9 mouse cellular contexts compared by ENCODE assay signal in the genomic region with DNA sequence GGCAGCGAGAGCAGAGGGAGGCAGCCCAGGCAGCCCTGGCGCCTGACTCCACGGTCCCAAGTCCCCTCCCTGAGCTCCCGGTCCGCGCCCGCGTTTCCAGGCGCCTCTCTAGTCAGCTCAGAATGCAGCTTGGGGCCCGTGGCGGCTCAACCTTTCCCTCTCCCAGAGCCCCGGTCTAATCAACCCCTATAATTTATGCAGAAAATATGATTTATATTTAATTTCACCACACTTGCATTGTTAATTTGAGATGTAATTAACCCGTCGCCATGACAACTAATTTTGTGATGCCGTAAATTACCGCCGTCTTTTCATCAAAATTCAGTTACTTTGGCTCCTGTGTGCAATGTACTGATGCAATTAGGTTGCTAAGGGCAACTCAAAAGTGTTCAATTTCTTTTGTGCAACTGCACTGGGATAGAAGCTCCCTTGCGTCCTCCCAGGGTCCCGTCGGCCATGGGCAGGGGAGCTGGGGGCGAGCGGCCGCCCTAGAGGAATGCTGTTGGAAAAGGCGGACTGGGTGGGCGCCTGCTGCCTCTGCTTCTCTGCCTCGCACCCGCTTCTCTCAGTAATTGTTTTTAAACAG. TPM values are rescaled to one million over a fixed set of nuclear protein-coding genes. Genes with fewer than 3 reads are reported as not detected.
DNase-seq lines count a peak whose midpoint lies in the region; ATAC-seq lines count a peak whose summit lies in the region.
"Had no signal": no experiment of that assay in that cellular context is flagged by ENCODE, and none has a peak within 500 bp of the region (broad histone marks: within the 10 kb centered on the region; RNA-seq: fewer than 3 reads in every experiment).

No protein-coding gene starts in this region.

- peak overlapping the region; percentile 46 for H3K9ac ChIP-seq in limb, embryonic 11.5 days (ENCODE audit: low read length)
- H3K9ac ChIP-seq in stomach, embryonic 16.5 days (ENCODE audit: low read length) = peak overlapping the region; percentile 1; the same call in 1 of the 2 replicates
- H3K9ac ChIP-seq: liver, embryonic 14.5 days had no signal

- ATAC-seq in limb, embryonic 11.5 days (ENCODE audit: insufficient number of reproducible peaks, low FRiP score, low TSS enrichment, low read depth) = peak; percentile 44; the same call in 1 of the 2 replicates
- no peak for ATAC-seq in stomach, embryonic 16.5 days (ENCODE audit: insufficient read depth, low FRiP score)

- intact Hi-C loops in left cerebral cortex, postnatal 10 days (cut with DNase I) = no loop called here

- peak overlapping the region; percentile 50 for H3K4me2 ChIP-seq in limb, embryonic 11.5 days (ENCODE audit: low read depth, severe bottlenecking)
- H3K4me2 ChIP-seq in stomach, embryonic 16.5 days (ENCODE audit: low read depth, low read length) = peak overlapping the region; percentile 10

- H3K27ac ChIP-seq in limb, embryonic 11.5 days (replicated peaks; ENCODE audit: low read depth, low read length) = no peak overlapping the region
- H3K27ac ChIP-seq in stomach, embryonic 16.5 days (ENCODE audit: low read length) = no peak overlapping the region
- H3K27ac ChIP-seq: liver, embryonic 14.5 days had no signal

- DNase-seq in gastrocnemius, postnatal 10 days = peak; percentile 39
- no peak for DNase-seq in gastrocnemius, postnatal 25 days
- peak; percentile 59 to 60 for DNase-seq in right cerebral cortex, postnatal 10 days (ENCODE audit: low spot score in 2 of 2)
- DNase-seq in right cerebral cortex, postnatal 25 days = no peak
- DNase-seq in limb, embryonic 11.5 days (ENCODE audit: low spot score) = peak; percentile 78
- DNase-seq in gastrocnemius, postnatal 4 days (ENCODE audit: low spot score in 2 of 2) = no peak
- DNase-seq in left cerebral cortex, postnatal 10 days (ENCODE audit: extremely low spot score in 1 of 2, low spot score in 2 of 2) = no peak

- no peaks in the 10 kb centered on the region for H3K9me3 ChIP-seq in limb, embryonic 11.5 days (ENCODE audit: control insufficient read depth, low read length)
- H3K9me3 ChIP-seq in stomach, embryonic 16.5 days (replicated peaks; ENCODE audit: control insufficient read depth, low read length) = no peaks in the 10 kb centered on the region

- peaks cover 14% of the 10 kb centered on the region for H3K27me3 ChIP-seq in limb, embryonic 11.5 days (ENCODE audit: control insufficient read depth, insufficient read depth, low read length)
- peaks cover 6% of the 10 kb centered on the region; the same call in 1 of the 2 replicates for H3K27me3 ChIP-seq in stomach, embryonic 16.5 days (ENCODE audit: control insufficient read depth, insufficient read depth, low read length)

- no peaks in the 10 kb centered on the region for H3K36me3 ChIP-seq in limb, embryonic 11.5 days (ENCODE audit: control insufficient read depth, insufficient read depth, low read length)
- H3K36me3 ChIP-seq in stomach, embryonic 16.5 days (ENCODE audit: control insufficient read depth, insufficient read depth, low read length) = no peaks in the 10 kb centered on the region

- peaks cover 10% of the 10 kb centered on the region; the same call in 1 of the 2 replicates for H3K4me1 ChIP-seq in limb, embryonic 11.5 days (ENCODE audit: control insufficient read depth, insufficient read depth, low read length)
- H3K4me1 ChIP-seq in stomach, embryonic 16.5 days (ENCODE audit: control insufficient read depth, insufficient read depth, low read length) = peaks cover 17% of the 10 kb centered on the region

- 1% methylated on average over 27 of the region's 27 CpGs for WGBS in limb, embryonic 11.5 days
- WGBS in stomach, embryonic 16.5 days = 12% methylated on average over 27 of the region's 27 CpGs

- H3K4me3 ChIP-seq in limb, embryonic 11.5 days (ENCODE audit: low read depth, low read length) = peak overlapping the region; percentile 30
- H3K4me3 ChIP-seq in stomach, embryonic 16.5 days (replicated peaks; ENCODE audit: low read length) = 0 out of 2 replicates have a peak overlapping the region, but pooled peaks have one; percentile 3

RNA-seq across cellular contexts. Expression of gene Casz1, which starts 55.8 kb away (rescaled TPM):
- total RNA-seq in gastrocnemius, postnatal 10 days (2021) = 10 to 100 TPM; 39.3 to 42.0 TPM
- total RNA-seq in gastrocnemius, postnatal 25 days (2021) = 10 to 100 TPM; 27.8 to 30.2 TPM
- 1.5 and 1.6 TPM in 2 replicates for polyA plus RNA-seq in limb, embryonic 11.5 days (2014; fragmentation: Nextera tagmentation; extraction: Ambion mirVana)
- 9.9 and 10.5 TPM in 2 replicates for polyA plus RNA-seq in stomach, embryonic 16.5 days (2015; fragmentation: Nextera tagmentation; extraction: Ambion mirVana)
- total RNA-seq in gastrocnemius, postnatal 4 days (2021) = 10 to 100 TPM; 51.6 to 53.4 TPM
- 1 to 10 TPM; 1.1 to 1.6 TPM for total RNA-seq in left cerebral cortex, postnatal 10 days (2021)

Comparison
In these comparisons a context has a peak if more than half of its experiments do, and no peak if none do; other contexts are left out.
1. DNase-seq: peak in gastrocnemius, postnatal 10 days (single experiment), right cerebral cortex, postnatal 10 days (2 of 2) and limb, embryonic 11.5 days (single experiment); none in gastrocnemius, postnatal 25 days (single experiment), right cerebral cortex, postnatal 25 days (single experiment), gastrocnemius, postnatal 4 days (0 of 2) and left cerebral cortex, postnatal 10 days (0 of 2).
2. RNA of gene Casz1, which starts 55.8 kb away (total RNA-seq): 51.6 to 53.4 TPM in gastrocnemius, postnatal 4 days, 39.3 to 42.0 TPM in gastrocnemius, postnatal 10 days and 27.8 to 30.2 TPM in gastrocnemius, postnatal 25 days; 1.1 to 1.6 TPM in left cerebral cortex, postnatal 10 days; every median in the first group is over 10 times any median in the second.